Mouse (Mus musculus) CD8-positive naive resting alpha-beta T cell, adult 2 months (primary cell): ENCODE results near the gene Atxn2.

Source experiments
- DNase-seq, 2 experiments: peaks; one replicate each; pipeline ENCODE4 v3.0.0; 2022; ENCODE audit warnings: low read depth in 2 of 2, low spot score in 2 of 2

The Atxn2 gene

GRCm38 (mm10) chr5:121815067-121815466, 103.9 kb downstream of the Atxn2 start:
- DNase-seq: no peak

- DNase-seq: no peak
These were observed 104.8 kb downstream of the Atxn2 start for GRCm38 (mm10) chr5:121815867-121816380.

DNA sequence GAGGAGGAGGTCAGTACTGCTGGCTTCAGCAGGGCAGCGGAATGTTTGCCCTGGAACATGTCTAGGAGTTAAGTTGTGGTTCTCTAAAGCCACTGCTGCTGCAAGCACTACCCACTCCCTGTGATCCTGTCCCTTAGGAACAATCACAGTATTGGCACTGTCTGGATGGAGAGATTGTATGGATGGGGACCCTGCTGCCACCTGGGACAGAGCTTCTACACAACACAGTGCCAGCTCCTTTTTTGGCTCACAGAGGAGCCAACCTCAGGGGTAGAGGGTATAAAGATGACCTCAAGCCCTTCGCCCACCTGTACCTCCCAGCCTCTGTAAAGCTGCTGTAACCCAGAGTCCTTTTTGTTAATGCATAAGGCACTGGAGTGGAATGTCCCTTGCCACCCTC, 105.5 kb downstream of the Atxn2 start:
- no peak for DNase-seq

DNA sequence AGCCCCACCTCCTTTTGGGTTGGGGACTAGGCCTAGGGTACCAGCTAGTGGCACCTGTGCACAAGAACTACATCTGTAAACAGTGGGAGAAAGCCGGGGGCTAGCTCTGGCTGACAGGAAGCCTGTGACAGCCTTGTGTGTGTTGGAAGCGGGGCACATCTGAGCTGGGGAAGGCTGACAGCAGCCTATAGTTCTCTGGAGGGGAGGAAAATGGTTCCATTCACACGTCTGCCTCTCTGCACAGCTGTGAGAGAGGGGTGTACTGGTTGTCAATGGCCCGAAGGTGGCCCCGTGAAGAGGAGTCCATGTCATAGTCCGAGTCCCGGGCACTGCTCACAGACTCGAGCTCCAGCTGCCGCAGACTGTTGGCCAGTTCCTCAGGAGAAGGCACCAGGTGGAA, 106.4 kb downstream of the Atxn2 start:
- DNase-seq: no peak

DNA sequence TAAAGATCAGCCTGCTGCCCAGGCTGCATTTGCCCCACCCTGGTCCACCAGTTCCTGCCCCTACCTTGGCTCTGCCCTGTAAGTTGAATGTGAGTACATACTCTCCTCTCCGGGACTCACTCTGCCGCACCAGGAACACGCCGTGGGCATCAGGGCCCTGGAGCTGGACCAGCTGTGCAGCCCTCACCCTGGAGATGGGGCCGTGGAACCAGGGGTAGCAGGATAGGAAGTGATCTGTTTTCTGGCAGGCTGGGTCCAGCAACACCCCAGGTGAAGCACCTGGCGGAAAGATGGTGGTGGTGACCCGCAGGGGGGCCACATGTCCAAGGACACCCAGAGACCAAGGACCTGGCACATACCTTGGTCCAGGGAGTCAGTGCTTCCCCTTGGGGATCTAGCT, 107.3 kb downstream of the Atxn2 start:
- DNase-seq: no peak

- DNase-seq: no peak
These were observed 107.7 kb downstream of the Atxn2 start for GRCm38 (mm10) chr5:121818862-121819261.

GRCm38 (mm10) chr5:121819559-121819958, 108.4 kb downstream of the Atxn2 start:
- DNase-seq: no peak

DNA sequence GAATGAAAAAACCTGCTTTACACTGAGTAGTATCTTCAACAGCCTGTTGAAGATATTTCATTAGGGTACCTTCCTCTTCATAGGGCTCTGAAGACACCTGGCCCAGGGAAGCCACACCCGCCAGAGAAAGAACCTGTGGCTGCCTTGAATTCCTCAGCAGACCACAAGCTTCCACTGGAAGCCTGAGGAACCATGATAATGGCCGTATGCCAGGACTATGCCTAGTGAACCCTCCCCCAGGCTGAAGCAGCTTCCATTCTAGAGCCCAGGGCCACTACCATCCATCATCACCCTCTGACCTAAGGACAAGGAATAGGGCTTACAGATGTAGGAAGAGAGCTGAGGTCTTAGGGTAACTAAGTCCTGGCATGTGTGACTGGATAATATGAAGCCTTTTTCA, 109.0 kb downstream of the Atxn2 start:
- DNase-seq: no peak

GRCm38 (mm10) chr5:121820657-121821056, 109.5 kb downstream of the Atxn2 start:
- no peak for DNase-seq

DNA sequence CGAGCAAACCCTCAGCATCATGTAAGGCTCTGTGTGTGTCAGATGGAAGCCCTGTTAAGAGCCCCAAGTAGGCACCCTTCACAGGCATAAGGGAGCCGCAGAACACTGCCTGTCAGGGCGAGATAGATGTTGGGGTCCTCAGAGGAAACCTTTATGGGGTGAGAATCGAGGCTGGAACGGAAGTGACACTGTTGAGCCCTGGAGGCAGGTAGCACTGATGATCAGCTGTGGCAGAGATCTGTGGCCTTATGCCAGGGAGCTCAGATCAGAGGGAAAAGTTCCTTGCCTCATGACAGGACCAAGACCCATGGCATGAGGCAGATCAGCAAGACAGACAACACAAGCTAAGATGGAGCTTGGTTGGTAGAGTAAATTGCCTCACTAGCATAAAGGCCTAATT, 110.0 kb downstream of the Atxn2 start:
- DNase-seq: no peak

DNA sequence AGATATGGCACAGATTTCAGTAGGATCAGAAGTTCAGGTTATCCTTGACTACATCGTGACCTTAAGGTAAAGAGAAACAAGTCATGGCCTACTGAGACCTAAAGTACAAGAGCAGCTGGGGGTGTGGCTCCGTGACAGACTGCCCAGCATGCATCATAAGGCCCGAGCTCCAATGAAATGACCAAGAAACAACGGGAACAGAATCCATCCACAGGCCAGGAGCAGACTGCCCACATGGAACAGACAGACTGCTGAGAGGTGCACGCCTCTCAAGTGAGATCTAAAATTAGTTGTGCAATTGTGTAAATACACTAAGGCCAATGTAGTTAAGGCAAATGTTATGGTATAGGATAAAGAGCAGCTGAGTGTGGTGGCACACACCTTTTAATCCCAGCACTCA, 110.4 kb downstream of the Atxn2 start:
- DNase-seq: no peak

DNA sequence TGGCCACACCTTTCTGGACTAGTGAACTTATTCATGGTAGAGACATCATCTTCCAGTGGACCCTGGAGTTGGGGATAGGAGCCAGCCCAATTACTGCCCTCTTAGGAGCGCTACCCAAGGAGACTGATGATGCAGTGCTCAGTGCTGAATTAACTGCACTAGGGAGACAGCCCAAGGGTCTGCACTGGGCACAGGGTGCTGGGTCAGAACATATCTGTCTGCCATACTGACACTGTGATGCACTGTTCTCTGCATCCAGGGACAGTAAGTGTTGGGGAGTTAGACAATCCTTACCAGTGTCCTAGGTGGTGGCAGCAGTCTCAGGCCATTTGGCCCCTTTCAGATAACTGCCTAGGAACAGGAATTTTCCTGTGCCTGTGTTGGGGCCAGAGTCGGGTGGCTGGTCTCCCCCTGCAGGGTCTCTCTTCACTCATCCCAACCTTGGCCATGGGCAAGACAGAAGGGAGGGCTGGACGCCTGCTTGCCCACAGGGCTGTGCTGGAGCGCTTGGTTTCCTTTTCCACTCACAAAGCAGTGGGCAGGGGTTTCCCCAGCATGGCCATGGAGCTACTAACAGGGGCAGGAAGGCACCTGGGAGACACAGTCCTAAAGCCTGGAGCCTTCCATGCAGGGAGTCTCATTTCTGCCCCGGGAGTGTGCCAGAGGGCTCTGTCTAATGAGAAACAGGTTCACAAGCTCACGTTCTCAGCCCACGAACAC, 111.8 kb downstream of the Atxn2 start:
- no peak for DNase-seq

GRCm38 (mm10) chr5:121823668-121824067, 112.5 kb downstream of the Atxn2 start:
- no peak for DNase-seq

- DNase-seq: no peak
These were observed 113.0 kb downstream of the Atxn2 start for GRCm38 (mm10) chr5:121824121-121824520.

DNA sequence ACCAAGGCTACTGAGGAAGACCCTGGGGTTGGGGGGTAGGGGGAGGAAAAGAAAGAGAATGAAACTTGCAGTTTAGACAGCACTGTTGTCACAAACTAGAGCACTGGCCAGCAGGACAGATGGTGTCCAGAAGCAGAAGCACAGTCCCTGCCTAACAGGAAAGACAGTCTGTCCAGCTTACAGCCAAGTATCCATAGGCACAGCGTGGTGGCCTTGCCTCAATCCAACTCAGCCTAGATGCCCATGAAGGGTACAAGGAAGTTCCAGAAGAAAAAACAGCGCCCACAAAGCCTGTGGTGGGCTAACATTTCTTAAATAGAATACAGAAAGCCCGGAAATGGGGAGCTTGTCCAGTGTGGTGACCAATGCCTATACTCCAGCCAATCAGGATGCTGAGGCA, 114.5 kb downstream of the Atxn2 start:
- DNase-seq: no peak

GRCm38 (mm10) chr5:121827876-121828275, 116.7 kb downstream of the Atxn2 start:
- DNase-seq: no peak

DNA sequence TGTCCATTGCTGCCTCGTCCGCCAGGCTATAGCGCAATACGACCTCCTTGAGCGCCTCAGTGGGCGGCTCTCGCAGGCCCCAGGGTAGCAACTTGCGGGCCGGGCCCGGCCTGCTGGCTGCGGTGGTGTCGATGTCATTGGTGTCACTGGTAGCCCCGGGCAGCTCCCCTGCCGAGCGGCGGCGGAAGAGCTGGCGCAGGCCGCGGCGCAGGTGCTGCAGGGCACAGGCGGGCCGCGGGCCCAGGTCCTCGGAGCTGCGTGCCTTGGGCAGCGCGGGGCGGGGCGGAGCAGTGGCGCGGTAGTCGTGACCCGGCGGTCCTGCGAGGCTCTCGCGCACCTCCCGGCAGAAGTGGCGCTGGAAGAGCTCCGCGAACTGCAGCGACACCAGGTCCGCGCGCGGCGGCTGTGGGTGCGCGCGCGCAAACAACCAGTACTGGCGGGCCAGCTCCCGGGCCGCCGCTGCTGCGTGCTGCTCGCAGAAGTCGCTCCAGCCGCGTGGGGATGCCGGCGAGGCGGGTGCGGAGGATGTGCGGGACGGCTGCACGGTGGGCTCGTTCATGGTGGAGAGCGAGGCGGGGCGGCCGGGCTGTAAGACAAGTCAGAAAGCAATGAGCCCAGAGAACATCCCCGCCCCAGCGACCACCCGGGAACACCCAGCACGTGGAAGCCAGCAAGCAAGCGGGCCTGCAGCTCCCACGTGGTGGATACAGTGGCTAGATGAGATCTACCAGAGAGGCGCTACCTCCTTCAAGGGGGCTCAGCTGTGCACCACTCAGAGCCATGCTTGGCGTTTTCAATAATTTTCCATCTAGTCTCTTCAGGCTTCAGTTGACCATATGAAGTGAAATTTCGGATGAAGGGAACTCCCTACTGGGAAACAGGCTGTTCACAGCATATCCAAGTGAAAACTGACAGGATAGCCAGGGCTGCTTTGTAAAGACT, 117.6 kb downstream of the Atxn2 start:
- no peak for DNase-seq

- DNase-seq: no peak
These were observed 120.0 kb downstream of the Atxn2 start for GRCm38 (mm10) chr5:121831002-121831601.

DNA sequence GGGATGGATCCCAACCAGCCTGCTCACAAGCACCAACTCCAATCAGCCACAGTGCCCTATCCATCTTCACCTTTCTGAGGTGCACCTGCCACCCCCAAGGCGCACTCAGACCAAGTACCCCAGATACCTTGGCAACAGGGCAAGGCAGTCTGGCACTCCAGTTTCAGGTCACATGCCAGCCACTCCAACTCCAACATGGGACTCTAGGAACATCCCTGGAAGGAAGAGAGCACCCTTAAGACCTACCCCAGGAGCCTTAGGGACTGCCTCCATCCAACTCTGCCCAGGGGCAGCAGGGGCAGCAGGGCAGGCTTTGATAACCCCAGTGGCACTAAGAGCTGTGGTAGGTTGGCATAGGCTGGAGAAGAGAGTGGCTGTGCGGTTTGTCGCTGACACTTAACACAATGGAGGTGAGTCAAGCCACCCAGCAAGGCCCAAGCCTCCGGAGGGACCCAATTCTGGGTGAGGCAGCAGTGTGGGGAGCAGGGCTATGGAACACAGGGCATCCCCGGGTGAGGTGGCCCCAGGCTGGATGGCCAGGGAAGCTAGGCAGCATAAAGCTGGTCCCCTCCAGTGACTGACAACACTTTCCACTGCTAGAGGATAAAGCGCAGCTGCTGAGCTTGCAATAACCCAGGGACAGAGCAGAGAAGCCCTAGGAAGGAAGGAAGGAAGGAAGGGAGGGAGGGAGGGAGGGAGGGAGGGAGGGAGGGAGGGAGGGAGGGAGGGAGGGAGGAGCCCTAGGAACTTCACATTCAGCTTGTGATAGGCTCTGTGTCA, 121.4 kb downstream of the Atxn2 start:
- DNase-seq: no peak

DNA sequence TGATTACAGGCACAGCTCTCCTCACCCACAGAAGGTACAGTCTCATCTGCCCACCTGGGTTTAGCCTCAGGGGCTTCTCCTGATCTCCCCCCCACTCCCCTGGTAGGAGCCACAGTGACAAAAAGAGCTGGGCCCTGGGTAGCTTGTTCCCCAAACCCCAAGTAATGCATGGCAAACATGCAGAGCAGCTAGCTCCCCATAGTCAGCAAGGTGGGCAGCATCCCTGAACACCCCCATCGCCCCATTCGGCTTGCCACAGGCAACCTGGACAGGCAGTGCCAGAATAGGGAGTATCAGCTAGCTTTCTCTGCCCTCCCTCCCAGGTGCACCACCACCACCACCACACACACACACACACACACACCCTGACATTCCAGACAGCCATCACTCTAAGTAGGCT, 122.0 kb downstream of the Atxn2 start:
- no peak for DNase-seq
